Mouse (Mus musculus): ENCODE data around the gene Dll1. TPM values are rescaled to one million over a fixed set of nuclear protein-coding genes. Genes with fewer than 3 reads are reported as not detected.
A peak's percentile ranks its signal among the peaks of the same experiment; 100 is the strongest.

Dll1 gene
- polyA plus RNA-seq, 1 experiment from 2014 or later: 6.8 TPM

GRCm38 (mm10) chr17:15355072-15355471, 21.6 kb downstream of the Dll1 start:
- no peaks in the 10 kb centered on the region for H3K27me3 ChIP-seq
- H3K9ac ChIP-seq: no peak overlapping the region
- H3K27ac ChIP-seq: no peak overlapping the region
- H3K9me3 ChIP-seq: no peaks in the 10 kb centered on the region
- no peak overlapping the region for H3K4me2 ChIP-seq
- WGBS: 86% methylated on average over 3 of the region's 3 CpGs
- H3K4me1 ChIP-seq: peaks cover 11% of the 10 kb centered on the region; the same call in 1 of the 2 replicates
- no peak overlapping the region for H3K4me3 ChIP-seq
- no peak for ATAC-seq (ENCODE audit: insufficient number of reproducible peaks, low FRiP score, low TSS enrichment, low read depth)
- H3K36me3 ChIP-seq: no peaks in the 10 kb centered on the region

- WGBS: 76% methylated on average over 2 of the region's 2 CpGs
- H3K4me3 ChIP-seq: no peak overlapping the region
- no peaks in the 10 kb centered on the region for H3K9me3 ChIP-seq
- H3K36me3 ChIP-seq: no peaks in the 10 kb centered on the region
- ATAC-seq (ENCODE audit: insufficient number of reproducible peaks, low FRiP score, low TSS enrichment, low read depth): no peak
- H3K4me1 ChIP-seq: peaks cover 11% of the 10 kb centered on the region; the same call in 1 of the 2 replicates
- H3K27me3 ChIP-seq: no peaks in the 10 kb centered on the region
- H3K9ac ChIP-seq: no peak overlapping the region
- no peak overlapping the region for H3K4me2 ChIP-seq
- no peak overlapping the region for H3K27ac ChIP-seq
Measured at GRCm38 (mm10) chr17:15354006-15354405, 22.7 kb downstream of the Dll1 start.

DNA sequence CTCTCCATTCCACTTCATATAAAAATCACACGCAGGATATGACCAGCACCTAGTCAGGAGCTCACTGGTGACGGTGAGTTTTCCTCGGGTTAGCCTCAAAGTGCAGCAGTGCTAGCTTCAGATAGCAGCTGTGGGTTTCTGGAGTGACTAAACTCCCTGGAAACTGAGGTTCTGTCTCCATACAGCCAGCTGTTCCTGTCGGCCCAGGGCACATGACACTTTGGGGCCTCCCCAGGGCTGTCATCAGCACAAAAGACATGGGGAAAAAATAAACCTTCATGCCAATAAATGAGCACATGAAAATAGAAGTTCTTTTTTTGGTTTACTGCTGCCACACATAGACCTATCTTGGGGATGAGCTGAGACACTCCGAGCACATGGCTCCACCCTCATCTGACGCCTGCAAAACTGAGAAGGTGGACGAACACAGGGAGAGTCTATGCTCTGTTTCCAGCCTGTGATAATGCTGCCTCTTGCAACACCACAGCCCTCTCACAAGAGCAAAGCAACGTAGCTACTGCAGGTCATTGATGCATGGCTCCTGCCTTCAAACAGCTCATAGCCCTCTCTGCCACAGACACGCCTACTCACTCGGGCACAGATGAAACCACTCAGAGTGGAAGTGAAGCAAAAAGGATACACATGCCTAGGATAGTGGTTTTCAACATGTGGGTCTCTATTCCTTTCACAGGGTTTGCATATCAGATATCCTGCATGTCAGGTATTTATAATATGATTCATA, 23.6 kb downstream of the Dll1 start:
- no peaks in the 10 kb centered on the region for H3K27me3 ChIP-seq
- 53% methylated on average over 10 of the region's 10 CpGs for WGBS
- peaks cover 11% of the 10 kb centered on the region; the same call in 1 of the 2 replicates for H3K4me1 ChIP-seq
- H3K9ac ChIP-seq: no peak overlapping the region
- H3K4me3 ChIP-seq: no peak overlapping the region
- H3K4me2 ChIP-seq: no peak overlapping the region
- H3K9me3 ChIP-seq: no peaks in the 10 kb centered on the region
- H3K36me3 ChIP-seq: no peaks in the 10 kb centered on the region
- no peak for ATAC-seq (ENCODE audit: insufficient number of reproducible peaks, low FRiP score, low TSS enrichment, low read depth)
- H3K27ac ChIP-seq: no peak overlapping the region

GRCm38 (mm10) chr17:15350152-15350551, 26.5 kb downstream of the Dll1 start:
- ATAC-seq (ENCODE audit: insufficient number of reproducible peaks, low FRiP score, low TSS enrichment, low read depth): no peak
- Histone ChIP-seq H3K4me3 (no peak overlapping the region), H3K27ac (no peak overlapping the region), H3K9ac (no peak overlapping the region), H3K27me3 (no peaks in the 10 kb centered on the region), H3K9me3 (no peaks in the 10 kb centered on the region), H3K4me2 (no peak overlapping the region), H3K36me3 (no peaks in the 10 kb centered on the region), H3K4me1 (0 out of 2 replicates have a peak, but pooled peaks cover 5% of the 10 kb centered on the region)
- 59% methylated on average over 2 of the region's 2 CpGs for WGBS

DNA sequence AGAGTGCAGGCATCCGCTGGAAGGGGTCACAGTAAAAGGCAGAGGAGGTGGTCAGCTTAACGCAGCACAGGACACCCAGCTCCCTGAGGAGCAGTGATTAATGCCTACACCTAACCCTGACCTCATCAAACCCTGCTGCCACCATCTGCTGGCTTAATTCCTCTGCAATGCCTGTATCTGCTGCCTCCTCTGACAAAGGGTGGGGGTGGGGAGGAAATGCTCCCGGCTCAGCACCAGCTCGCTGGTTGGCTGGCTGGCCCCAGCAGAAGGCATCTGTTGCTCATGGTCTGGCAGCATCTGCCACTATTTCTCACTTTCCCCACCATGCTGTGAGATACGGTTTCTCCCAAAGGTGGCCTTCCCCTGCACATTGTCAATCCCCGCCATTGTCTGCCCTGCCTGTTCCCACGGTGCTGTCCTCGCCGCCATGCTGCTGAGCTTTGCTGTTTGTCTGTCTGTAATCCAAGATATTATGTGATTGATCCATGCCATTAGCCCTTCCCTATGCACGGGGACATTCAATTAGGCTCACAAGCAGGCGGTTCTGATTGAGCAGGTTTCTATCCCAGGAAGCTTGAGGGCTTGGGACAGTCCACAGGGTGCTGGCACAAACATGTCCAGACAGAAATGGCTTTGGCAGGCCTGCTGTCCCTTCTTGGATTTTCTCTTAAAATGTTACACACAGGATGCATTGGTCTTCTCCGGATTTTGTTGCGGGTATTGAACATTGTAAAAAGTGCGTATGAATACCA, 33.4 kb downstream of the Dll1 start:
- ATAC-seq (ENCODE audit: insufficient number of reproducible peaks, low FRiP score, low TSS enrichment, low read depth): no peak
- WGBS: 27% methylated on average over 14 of the region's 14 CpGs
- H3K4me2 ChIP-seq: no peak overlapping the region

GRCm38 (mm10) chr17:15337906-15338305, 38.8 kb downstream of the Dll1 start:
- Histone ChIP-seq H3K27me3 (no peaks in the 10 kb centered on the region), H3K36me3 (no peaks in the 10 kb centered on the region), H3K27ac (no peak overlapping the region), H3K9me3 (no peaks in the 10 kb centered on the region), H3K9ac (no peak overlapping the region), H3K4me3 (no peak overlapping the region), H3K4me2 (no peak overlapping the region), H3K4me1 (0 out of 2 replicates have a peak, but pooled peaks cover under 1% of the 10 kb centered on the region)
- ATAC-seq (ENCODE audit: insufficient number of reproducible peaks, low FRiP score, low TSS enrichment, low read depth): no peak
- WGBS: 76% methylated on average over 1 of the region's 1 CpGs

More for the DNA sequence above, 33.4 kb downstream of the Dll1 start:
- no peaks in the 10 kb centered on the region for H3K9me3 ChIP-seq
- H3K4me1 ChIP-seq: 0 out of 2 replicates have a peak, but pooled peaks cover 4% of the 10 kb centered on the region
- H3K4me3 ChIP-seq: no peak overlapping the region
- H3K36me3 ChIP-seq: no peaks in the 10 kb centered on the region
- H3K27me3 ChIP-seq: no peaks in the 10 kb centered on the region
- H3K9ac ChIP-seq: no peak overlapping the region
- no peak overlapping the region for H3K27ac ChIP-seq

DNA sequence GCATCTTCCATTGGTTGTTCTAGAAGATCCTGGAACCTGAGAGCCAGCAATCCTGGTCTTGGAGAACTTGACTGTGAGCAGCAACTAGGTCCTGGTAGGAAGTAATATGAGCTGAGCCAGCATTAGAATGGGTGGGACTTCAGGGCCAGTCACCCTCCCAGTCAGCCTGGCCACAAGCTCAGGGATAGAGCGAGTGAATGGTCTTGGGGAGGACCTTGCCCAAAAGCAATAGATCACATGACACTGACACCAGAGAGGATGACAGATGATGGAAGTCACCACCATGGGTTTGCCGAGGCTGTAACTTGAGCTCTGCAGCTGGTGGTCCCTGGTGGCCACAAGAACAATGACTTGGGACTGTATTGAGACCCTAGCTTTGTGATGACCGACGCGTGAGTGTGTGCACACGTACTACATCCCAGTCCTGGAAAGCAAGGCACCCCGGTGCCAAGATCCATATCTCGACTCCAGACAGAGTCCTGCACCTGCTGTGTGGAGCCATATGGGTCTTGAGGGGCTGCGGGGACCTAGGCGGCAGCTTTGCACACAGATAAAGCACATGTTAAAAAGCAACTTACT, 46.8 kb downstream of the Dll1 start:
- ATAC-seq (ENCODE audit: insufficient number of reproducible peaks, low FRiP score, low TSS enrichment, low read depth): peak; percentile 48; the same call in 1 of the 2 replicates
- 80% methylated on average over 10 of the region's 10 CpGs for WGBS
- no peak overlapping the region for H3K27ac ChIP-seq

GRCm38 (mm10) chr17:15327106-15327505, 49.6 kb downstream of the Dll1 start:
- ATAC-seq (ENCODE audit: insufficient number of reproducible peaks, low FRiP score, low TSS enrichment, low read depth): no peak
- H3K9ac ChIP-seq: no peak overlapping the region
- no peak overlapping the region for H3K4me2 ChIP-seq
- WGBS: 78% methylated on average over 5 of the region's 5 CpGs
- no peaks in the 10 kb centered on the region for H3K27me3 ChIP-seq
- no peak overlapping the region for H3K4me3 ChIP-seq
- H3K36me3 ChIP-seq: no peaks in the 10 kb centered on the region
- H3K27ac ChIP-seq: no peak overlapping the region
- H3K4me1 ChIP-seq: peaks cover 3% of the 10 kb centered on the region; the same call in 1 of the 2 replicates
- no peaks in the 10 kb centered on the region for H3K9me3 ChIP-seq

More for the DNA sequence above, 46.8 kb downstream of the Dll1 start:
- Histone ChIP-seq H3K27me3 (no peaks in the 10 kb centered on the region), H3K9me3 (no peaks in the 10 kb centered on the region), H3K4me2 (no peak overlapping the region), H3K4me1 (no peaks in the 10 kb centered on the region), H3K9ac (no peak overlapping the region), H3K36me3 (no peaks in the 10 kb centered on the region), H3K4me3 (no peak overlapping the region)

DNA sequence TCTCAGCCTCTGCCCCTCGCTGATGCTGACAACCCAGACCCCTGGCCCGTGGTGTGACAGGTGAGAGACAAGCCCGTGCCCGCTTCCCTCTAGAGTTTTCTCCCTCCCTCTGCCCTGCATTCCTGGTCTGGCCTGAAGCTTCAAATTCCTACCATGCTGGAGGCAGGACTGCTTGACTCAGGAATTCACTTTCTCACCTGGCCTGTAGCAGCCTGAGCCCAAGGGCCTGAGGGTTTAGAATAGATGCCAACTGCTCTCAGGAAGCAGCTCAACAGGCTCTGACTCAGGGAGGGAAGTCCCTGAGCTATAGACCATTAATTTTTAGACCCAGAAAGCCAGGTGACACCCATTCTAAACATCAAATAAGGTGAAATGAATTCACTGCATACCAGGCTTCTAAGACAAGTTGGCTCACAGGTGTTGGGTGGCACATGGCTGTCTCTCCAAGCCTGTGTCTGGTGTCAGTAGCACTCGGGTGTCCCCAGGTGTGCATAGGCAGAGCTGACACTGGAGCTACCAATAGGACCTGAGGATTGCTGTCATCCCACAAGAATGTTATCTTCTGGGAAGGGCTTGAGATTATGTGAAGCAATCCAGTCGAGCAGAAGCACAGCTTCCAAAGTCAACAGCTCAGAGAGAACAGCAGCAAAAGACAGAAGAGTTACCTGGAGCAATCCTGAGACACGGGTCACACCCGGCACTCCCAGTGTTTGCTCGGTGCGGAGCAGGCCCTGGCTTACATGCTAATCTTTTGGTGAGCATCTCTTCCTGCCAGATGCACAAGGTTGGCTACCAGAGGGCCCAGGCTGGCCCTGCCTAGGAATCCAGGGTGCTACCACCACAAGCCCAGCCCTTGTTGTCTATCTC, 50.5 kb downstream of the Dll1 start:
- ATAC-seq (ENCODE audit: insufficient number of reproducible peaks, low FRiP score, low TSS enrichment, low read depth): peak; percentile 25; the same call in 1 of the 2 replicates

DNA sequence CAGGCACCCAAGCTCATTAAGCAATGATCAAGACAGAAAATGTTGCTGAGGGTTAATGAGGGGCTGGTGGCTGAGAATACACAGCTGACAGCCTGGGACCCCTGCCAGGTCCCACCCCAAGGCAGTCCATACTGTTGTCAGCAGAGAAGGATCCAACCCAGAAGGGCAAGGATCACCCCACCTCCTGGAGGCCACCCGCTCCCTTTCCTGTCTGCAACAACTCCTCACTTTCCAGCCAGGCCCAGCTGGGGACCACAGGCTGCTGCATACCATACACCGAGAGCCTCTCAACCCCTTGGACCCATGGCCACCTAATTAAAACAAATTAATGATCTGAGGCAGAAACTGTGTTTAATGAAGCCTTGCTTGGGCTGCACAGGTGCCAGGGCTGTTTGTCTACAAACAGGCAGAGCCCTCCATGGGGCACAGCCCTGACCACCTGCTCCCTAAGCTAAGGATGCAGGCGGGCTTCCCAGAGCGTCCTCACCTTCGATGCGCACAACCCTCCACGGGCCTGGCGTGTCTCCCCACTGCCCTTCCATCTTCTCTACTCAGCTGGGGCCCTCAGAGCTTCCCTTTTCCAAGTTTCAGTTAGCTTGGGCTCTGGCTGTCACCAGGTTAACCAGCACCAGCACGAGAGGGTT, 53.4 kb downstream of the Dll1 start:
- H3K9me3 ChIP-seq: no peaks in the 10 kb centered on the region
- H3K27ac ChIP-seq: no peak overlapping the region
- H3K36me3 ChIP-seq: no peaks in the 10 kb centered on the region
- no peak overlapping the region for H3K4me2 ChIP-seq
- H3K4me3 ChIP-seq: no peak overlapping the region
- H3K27me3 ChIP-seq: no peaks in the 10 kb centered on the region
- WGBS: 62% methylated on average over 9 of the region's 9 CpGs
- ATAC-seq (ENCODE audit: insufficient number of reproducible peaks, low FRiP score, low TSS enrichment, low read depth): no peak
- no peak overlapping the region for H3K9ac ChIP-seq
- peaks cover 3% of the 10 kb centered on the region; the same call in 1 of the 2 replicates for H3K4me1 ChIP-seq

More for the DNA sequence above, 50.5 kb downstream of the Dll1 start:
- H3K9me3 ChIP-seq: no peaks in the 10 kb centered on the region
- H3K4me1 ChIP-seq: peaks cover 3% of the 10 kb centered on the region; the same call in 1 of the 2 replicates
- no peak overlapping the region for H3K4me2 ChIP-seq
- H3K36me3 ChIP-seq: no peaks in the 10 kb centered on the region
- 58% methylated on average over 10 of the region's 10 CpGs for WGBS
- no peaks in the 10 kb centered on the region for H3K27me3 ChIP-seq
- no peak overlapping the region for H3K9ac ChIP-seq
- no peak overlapping the region for H3K4me3 ChIP-seq
- H3K27ac ChIP-seq: 0 out of 2 replicates have a peak overlapping the region, but pooled peaks have one; percentile 17
